Comparison of ENCODE assay signal across 11 mouse cellular contexts in the genomic region with DNA sequence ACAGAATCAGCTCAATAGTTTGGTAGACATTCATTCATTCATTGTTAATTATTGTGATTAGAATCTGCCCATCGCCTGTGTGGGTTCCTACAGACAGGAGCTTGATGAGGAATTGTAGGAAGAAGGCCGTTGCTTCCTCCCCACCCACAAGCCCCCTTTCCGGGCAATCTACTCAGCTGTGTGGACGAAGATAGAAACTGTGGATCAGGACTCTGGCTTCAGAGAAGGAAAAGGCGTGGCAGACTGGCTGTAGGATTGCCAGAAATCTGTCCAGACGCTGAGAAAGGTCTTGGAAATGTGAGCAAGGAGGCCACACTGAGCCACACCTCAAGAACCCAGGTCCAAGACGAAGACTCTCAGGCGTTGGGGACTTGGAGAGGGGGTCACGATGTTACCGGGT.
"Had no signal": no experiment of that assay in that cellular context is flagged by ENCODE, and none has a peak within 500 bp of the region (broad histone marks: within the 10 kb centered on the region; RNA-seq: fewer than 3 reads in every experiment).

No protein-coding gene starts in this region.

- DNase-seq: left cerebral cortex, postnatal 4 days; lung, adult 18-20 months; lung, postnatal 4 days; midbrain, embryonic 14.5 days; thymus, postnatal 36 days had no signal

- H3K4me3 ChIP-seq: limb, embryonic 13.5 days; midbrain, embryonic 10.5 days; myocyte; neural tube, embryonic 15.5 days had no signal

- H3K4me2 ChIP-seq: limb, embryonic 13.5 days; neural tube, embryonic 15.5 days had no signal

- H3K9ac ChIP-seq: limb, embryonic 13.5 days; liver, embryonic 14.5 days; neural tube, embryonic 15.5 days had no signal

- H3K36me3 ChIP-seq: limb, embryonic 13.5 days; midbrain, embryonic 10.5 days; neural tube, embryonic 15.5 days had no signal

- H3K9me3 ChIP-seq: limb, embryonic 13.5 days; midbrain, embryonic 10.5 days; neural tube, embryonic 15.5 days had no signal

- H3K27me3 ChIP-seq: limb, embryonic 13.5 days; neural tube, embryonic 15.5 days had no signal

- H3K27ac ChIP-seq: limb, embryonic 13.5 days; liver, embryonic 14.5 days; midbrain, embryonic 10.5 days; neural tube, embryonic 15.5 days had no signal

- H3K4me1 ChIP-seq: midbrain, embryonic 10.5 days; neural tube, embryonic 15.5 days had no signal

- ATAC-seq: intestine, embryonic 16.5 days had no signal
